Mouse (Mus musculus) B cell, adult (primary cell): ENCODE data around the gene Tmem52b. TPM values are rescaled to one million over a fixed set of nuclear protein-coding genes. Genes with fewer than 3 reads are reported as not detected.

Experiments
- total RNA-seq: library from RNA; stranded (reverse); gene quantifications from 4 replicates; pipeline ENCODE4 v1.2.4, GENCODE M21; 2023; ENCODE audit not compliant: inconsistent age

Tmem52b gene
- total RNA-seq, result not detected in 4 replicates

DNA sequence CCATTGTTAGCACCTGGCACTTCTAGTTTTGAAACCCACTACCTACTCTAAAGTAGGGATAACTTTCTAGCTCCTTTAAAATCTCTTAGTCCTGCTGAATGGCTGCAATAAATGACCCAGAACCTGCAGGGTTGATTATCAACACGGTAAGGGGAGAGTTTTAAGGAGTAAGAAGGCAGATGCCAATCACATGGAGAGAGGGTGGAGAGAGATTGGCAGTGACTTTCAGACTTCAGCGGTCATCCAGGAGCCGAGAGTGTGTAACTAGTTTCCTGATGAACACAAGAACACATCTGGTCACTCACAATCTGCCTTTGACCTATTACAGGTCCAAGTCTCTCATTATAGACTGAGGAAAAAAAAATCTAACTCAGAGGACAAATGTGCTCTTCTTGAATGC is at the start of gene Tmem52b:
Gene Tmem52b, plus strand, starts transcription at position 189 of the 400 bp plus-strand sequence.

GRCm38 (mm10) chr6:129507024-129507423 is 5.3 kb upstream of the Tmem52b start, which contains the start of gene Olr1:
TSS of gene Olr1 (minus strand) at chr6:129507165.

DNA sequence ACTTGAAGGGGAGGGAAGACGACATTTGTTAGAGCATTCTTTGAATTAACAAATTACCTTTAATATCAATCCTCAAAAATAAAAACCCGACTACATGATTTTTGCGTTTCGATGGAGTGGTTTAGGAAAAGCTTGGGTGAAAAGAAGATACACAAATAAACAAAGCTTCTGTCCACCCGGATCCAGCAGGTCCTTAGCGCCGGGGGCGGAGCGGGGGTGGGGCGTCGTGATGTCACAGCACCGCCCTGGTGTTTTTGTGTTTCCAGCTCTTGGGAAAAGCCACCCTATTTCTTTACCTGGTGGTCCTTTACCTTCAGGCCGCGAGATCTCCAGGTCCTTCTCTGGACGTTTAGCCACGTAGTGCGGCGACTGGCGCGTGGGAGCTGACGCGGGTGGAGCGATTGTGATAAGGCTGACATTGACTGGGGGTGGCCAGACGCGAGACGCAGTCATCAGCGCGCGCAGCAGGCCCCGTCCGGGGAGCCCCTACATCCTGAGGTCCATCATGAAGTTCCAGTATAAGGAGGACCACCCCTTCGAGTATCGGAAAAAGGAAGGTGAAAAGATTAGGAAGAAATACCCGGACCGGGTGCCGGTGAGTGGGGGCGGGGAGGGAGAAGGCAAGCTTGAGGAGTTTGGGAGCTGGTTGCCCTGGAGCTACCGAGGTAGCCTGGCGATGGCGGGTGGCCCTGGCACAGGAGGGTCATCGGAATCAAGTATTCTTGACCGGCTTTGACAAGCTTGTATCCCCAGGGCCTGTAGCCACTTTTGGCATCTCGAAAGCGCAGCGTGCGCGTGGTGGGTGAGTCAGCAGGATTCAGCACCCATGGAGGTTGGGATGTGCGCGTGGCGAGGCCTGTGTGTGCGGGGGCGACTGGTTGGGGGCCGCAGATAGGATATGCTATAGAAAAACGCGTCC is 20.8 kb downstream of the Tmem52b start, which contains the start of gene Gabarapl1:
Gene Gabarapl1, plus strand, starts transcription at position 219 of the 919 bp plus-strand sequence.

Other genes starting within 250 kb of the Tmem52b start
- gene Cd69, start 237.1 kb upstream of the Tmem52b start, total RNA-seq, result 681 to 772 TPM (median 757 TPM) in 4 replicates
- 0.55 TPM in 1 of 4 replicates, not detected in the others for gene 4922502D21Rik, start 180.8 kb upstream of the Tmem52b start, total RNA-seq
- gene Clec12a, start 169.9 kb upstream of the Tmem52b start, total RNA-seq, result 3.9 to 7.7 TPM (median 6.0 TPM) in 4 replicates
- gene Clec12b, start 126.7 kb upstream of the Tmem52b start, total RNA-seq, result not detected in 4 replicates
- 0.16 TPM in 1 of 4 replicates, not detected in the others for gene Clec1b, start 115.3 kb upstream of the Tmem52b start, total RNA-seq
- gene Clec9a, start 103.7 kb upstream of the Tmem52b start, total RNA-seq, result 0.29 to 1.4 TPM (median 0.30 TPM) in 3 of 4 replicates, not detected in the other
- gene Clec1a, start 60.6 kb upstream of the Tmem52b start, total RNA-seq, result not detected in 4 replicates
- gene Olr1, start 5.4 kb upstream of the Tmem52b start, total RNA-seq, result not detected in 4 replicates
- gene Gabarapl1, start 20.6 kb downstream of the Tmem52b start, total RNA-seq, result 13.7 to 15.0 TPM (median 14.4 TPM) in 4 replicates
- gene Klre1, start 65.3 kb downstream of the Tmem52b start, total RNA-seq, result 0.45 to 1.9 TPM (median 0.99 TPM) in 3 of 4 replicates, not detected in the other
- gene Klrd1, start 79.2 kb downstream of the Tmem52b start, total RNA-seq, result 1.8 to 2.4 TPM (median 2.1 TPM) in 4 replicates
- 1.00 to 2.0 TPM (median 1.3 TPM) in 4 replicates for gene Klrk1, start 111.3 kb downstream of the Tmem52b start, total RNA-seq
- not detected in 4 replicates for gene Klrc3, start 130.8 kb downstream of the Tmem52b start, total RNA-seq
- gene Klrc2, start 148.1 kb downstream of the Tmem52b start, total RNA-seq, result 0.35 to 0.90 TPM (median 0.58 TPM) in 4 replicates
- gene Klrc1, start 166.4 kb downstream of the Tmem52b start, total RNA-seq, result 1.1 to 4.0 TPM (median 2.2 TPM) in 4 replicates
- gene Klri1, start 204.6 kb downstream of the Tmem52b start, total RNA-seq, result 0.66 to 1.1 TPM (median 0.83 TPM) in 3 of 4 replicates, not detected in the other
- gene Klri2, start 227.9 kb downstream of the Tmem52b start, total RNA-seq, result 0.12 to 0.48 TPM (median 0.27 TPM) in 4 replicates